Mouse (Mus musculus): ENCODE measurements around the gene Gm42957. TPM values are rescaled to one million over a fixed set of nuclear protein-coding genes. Genes with fewer than 3 reads are reported as not detected.

Gene Gm42957
- total and polyA plus RNA-seq, 2 experiments from 2014 or later = 0.07 to 0.38 TPM

DNA sequence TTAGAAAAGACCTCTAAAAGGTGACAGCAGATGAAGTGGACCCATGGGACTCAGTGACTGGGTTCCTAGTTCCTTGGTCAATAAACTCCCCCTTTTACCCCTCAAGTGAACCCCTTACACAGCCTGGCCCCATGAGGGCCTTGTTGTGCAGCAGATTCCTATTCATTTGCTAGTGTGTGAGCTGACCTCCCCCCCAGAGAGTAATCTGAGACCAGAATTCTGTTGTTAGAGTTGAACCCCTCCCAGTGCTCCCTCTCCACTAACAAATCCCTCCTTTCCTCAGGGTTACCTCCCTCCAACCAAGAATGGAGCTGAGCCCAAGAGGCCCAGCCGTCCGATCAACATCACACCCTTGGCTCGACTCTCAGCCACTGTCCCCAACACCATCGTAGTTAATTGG lies 65.7 kb downstream of the Gm42957 start:
- Histone ChIP-seq H3K27me3 (ENCODE audit: insufficient read depth, low read length) (no peaks in the 10 kb centered on the region), H3K9ac (no peak overlapping the region), H3K27ac (ENCODE audit: low read depth, low read length) (no peak overlapping the region), H3K4me2 (ENCODE audit: low read depth) (no peak overlapping the region), H3K4me3 (ENCODE audit: low read depth, low read length) (no peak overlapping the region), H3K36me3 (ENCODE audit: insufficient read depth) (peaks cover 45% of the 10 kb centered on the region), H3K9me3 (ENCODE audit: low read length) (no peaks in the 10 kb centered on the region), H3K4me1 (ENCODE audit: insufficient read depth) (peaks cover 7% of the 10 kb centered on the region)
- DNase-seq (no peak), ATAC-seq (no peak)
- no peak for TF ChIP-seq CTCF (IDR thresholded peaks at IDR 0.05; ENCODE audit: low read depth)
- WGBS = 83% methylated on average over 4 of the region's 4 CpGs

Other genes with a start within 250 kb of the Gm42957 start
- not detected in 2 replicates for gene BC107364, start 183.2 kb upstream of the Gm42957 start, total RNA-seq (2014; rRNA removed)
- not detected in 2 replicates for gene BC107364, start 183.2 kb upstream of the Gm42957 start, polyA plus RNA-seq (2015; fragmentation: Nextera tagmentation; extraction: Ambion mirVana)
- gene Hfe2, start 110.3 kb upstream of the Gm42957 start, total RNA-seq (2014; rRNA removed) = 0.54 and 1.6 TPM in 2 replicates
- 0.82 and 1.4 TPM in 2 replicates for gene Hfe2, start 110.3 kb upstream of the Gm42957 start, polyA plus RNA-seq (2015; fragmentation: Nextera tagmentation; extraction: Ambion mirVana)
- 122 and 176 TPM in 2 replicates for gene Txnip, start 77.5 kb upstream of the Gm42957 start, total RNA-seq (2014; rRNA removed)
- 116 and 135 TPM in 2 replicates for gene Txnip, start 77.5 kb upstream of the Gm42957 start, polyA plus RNA-seq (2015; fragmentation: Nextera tagmentation; extraction: Ambion mirVana)
- gene Gm16253, start 58.5 kb upstream of the Gm42957 start, total RNA-seq (2014; rRNA removed) = not detected in 2 replicates
- gene Gm16253, start 58.5 kb upstream of the Gm42957 start, polyA plus RNA-seq (2015; fragmentation: Nextera tagmentation; extraction: Ambion mirVana) = not detected in 2 replicates
- 25.7 and 31.8 TPM in 2 replicates for gene Polr3gl, start 41.3 kb upstream of the Gm42957 start, total RNA-seq (2014; rRNA removed)
- 27.8 and 35.9 TPM in 2 replicates for gene Polr3gl, start 41.3 kb upstream of the Gm42957 start, polyA plus RNA-seq (2015; fragmentation: Nextera tagmentation; extraction: Ambion mirVana)
- 17.7 and 19.3 TPM in 2 replicates for gene Ankrd34a, start 38.8 kb upstream of the Gm42957 start, total RNA-seq (2014; rRNA removed)
- gene Ankrd34a, start 38.8 kb upstream of the Gm42957 start, polyA plus RNA-seq (2015; fragmentation: Nextera tagmentation; extraction: Ambion mirVana) = 17.6 and 19.2 TPM in 2 replicates
- 53.5 and 59.9 TPM in 2 replicates for gene Lix1l, start 34.3 kb upstream of the Gm42957 start, total RNA-seq (2014; rRNA removed)
- 3.5 and 3.7 TPM in 2 replicates for gene Lix1l, start 34.3 kb upstream of the Gm42957 start, polyA plus RNA-seq (2015; fragmentation: Nextera tagmentation; extraction: Ambion mirVana)
- gene Rbm8a, start 5.5 kb upstream of the Gm42957 start, total RNA-seq (2014; rRNA removed) = 29.2 and 38.5 TPM in 2 replicates
- gene Rbm8a, start 5.5 kb upstream of the Gm42957 start, polyA plus RNA-seq (2015; fragmentation: Nextera tagmentation; extraction: Ambion mirVana) = 110 and 120 TPM in 2 replicates
- gene Pex11b, start 98 bp upstream of the Gm42957 start, total RNA-seq (2014; rRNA removed) = 39.0 and 42.5 TPM in 2 replicates
- gene Pex11b, start 98 bp upstream of the Gm42957 start, polyA plus RNA-seq (2015; fragmentation: Nextera tagmentation; extraction: Ambion mirVana) = 72.2 and 73.6 TPM in 2 replicates
- 2.2 and 2.8 TPM in 2 replicates for gene Itga10, start 10.1 kb downstream of the Gm42957 start, total RNA-seq (2014; rRNA removed)
- 0.25 and 0.57 TPM in 2 replicates for gene Itga10, start 10.1 kb downstream of the Gm42957 start, polyA plus RNA-seq (2015; fragmentation: Nextera tagmentation; extraction: Ambion mirVana)
- gene Ankrd35, start 34.7 kb downstream of the Gm42957 start, total RNA-seq (2014; rRNA removed) = 4.6 and 7.1 TPM in 2 replicates
- gene Ankrd35, start 34.7 kb downstream of the Gm42957 start, polyA plus RNA-seq (2015; fragmentation: Nextera tagmentation; extraction: Ambion mirVana) = 2.9 and 4.7 TPM in 2 replicates
- gene Pias3, start 60.9 kb downstream of the Gm42957 start, total RNA-seq (2014; rRNA removed) = 25.0 and 29.8 TPM in 2 replicates
- 26.4 and 32.9 TPM in 2 replicates for gene Pias3, start 60.9 kb downstream of the Gm42957 start, polyA plus RNA-seq (2015; fragmentation: Nextera tagmentation; extraction: Ambion mirVana)
- 5.6 and 8.4 TPM in 2 replicates for gene Nudt17, start 73.1 kb downstream of the Gm42957 start, total RNA-seq (2014; rRNA removed)
- 11.0 and 11.7 TPM in 2 replicates for gene Nudt17, start 73.1 kb downstream of the Gm42957 start, polyA plus RNA-seq (2015; fragmentation: Nextera tagmentation; extraction: Ambion mirVana)
- gene Polr3c, start 92.2 kb downstream of the Gm42957 start, total RNA-seq (2014; rRNA removed) = 13.2 and 15.6 TPM in 2 replicates
- gene Polr3c, start 92.2 kb downstream of the Gm42957 start, polyA plus RNA-seq (2015; fragmentation: Nextera tagmentation; extraction: Ambion mirVana) = 19.5 and 28.4 TPM in 2 replicates
- 43.7 and 52.6 TPM in 2 replicates for gene Rnf115, start 92.2 kb downstream of the Gm42957 start, total RNA-seq (2014; rRNA removed)
- gene Rnf115, start 92.2 kb downstream of the Gm42957 start, polyA plus RNA-seq (2015; fragmentation: Nextera tagmentation; extraction: Ambion mirVana) = 58.2 and 63.6 TPM in 2 replicates
- 2.0 TPM in 1 of 2 replicates, not detected in the other for gene Pdzk1, start 193.8 kb downstream of the Gm42957 start, total RNA-seq (2014; rRNA removed)
- gene Pdzk1, start 193.8 kb downstream of the Gm42957 start, polyA plus RNA-seq (2015; fragmentation: Nextera tagmentation; extraction: Ambion mirVana) = 0.11 and 0.19 TPM in 2 replicates
- not detected in 2 replicates for gene Cd160, start 193.9 kb downstream of the Gm42957 start, total RNA-seq (2014; rRNA removed)
- 0.08 and 0.10 TPM in 2 replicates for gene Cd160, start 193.9 kb downstream of the Gm42957 start, polyA plus RNA-seq (2015; fragmentation: Nextera tagmentation; extraction: Ambion mirVana)

All from forebrain, postnatal 0 days (tissue).